Mouse (Mus musculus) C2C12 (cell line): ENCODE results near the gene Ranbp1.

Experiments used
- CEBPB ChIP-seq: IDR thresholded peaks from one replicate; pipeline ENCODE4 v1.6.1; 2011; ENCODE audit warnings: low read depth, mild to moderate bottlenecking, control low read depth, moderate library complexity
- CTCF ChIP-seq: IDR thresholded peaks from one replicate; pipeline ENCODE4 v1.5.1; 2011; ENCODE audit not compliant: control insufficient read depth, insufficient read depth, insufficient read length
- MAX ChIP-seq: IDR thresholded peaks from one replicate; pipeline ENCODE4 v1.6.1; 2011; ENCODE audit warnings: mild to moderate bottlenecking, control low read depth
- MYOD1 ChIP-seq: IDR thresholded peaks from one replicate; pipeline ENCODE4 v1.6.1; 2011; ENCODE audit warnings: low read depth; ENCODE audit not compliant: control insufficient read depth, insufficient read length
- MYOG ChIP-seq: IDR thresholded peaks from one replicate; pipeline ENCODE4 v1.6.1; 2011; ENCODE audit not compliant: control insufficient read depth, insufficient read length; ENCODE audit errors: extremely low read depth

DNA sequence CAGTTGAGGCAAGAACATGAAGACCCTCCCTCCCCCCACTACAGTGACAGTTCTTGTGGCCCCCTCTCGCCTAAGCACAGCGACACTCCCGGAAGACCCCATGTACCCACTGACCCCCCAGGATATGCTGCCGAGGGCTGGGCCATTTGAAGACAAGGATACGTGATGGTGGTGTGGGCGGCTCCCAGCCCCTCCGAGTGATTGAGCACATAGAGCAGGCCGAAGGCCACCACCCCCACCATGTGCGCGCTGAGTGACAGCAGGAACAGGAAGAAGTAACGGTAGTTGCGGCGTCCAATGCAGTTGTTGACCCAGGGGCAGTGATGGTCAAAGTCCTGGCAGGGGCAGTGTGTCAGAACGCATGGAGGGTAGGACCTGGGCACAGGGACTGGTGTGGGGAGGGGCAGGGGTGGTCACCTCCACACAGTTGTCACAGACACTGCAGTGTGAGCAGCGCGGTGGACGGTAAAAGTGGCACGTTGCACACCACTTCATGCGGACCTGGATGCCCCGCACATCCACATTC lies 20.6 kb downstream of the Ranbp1 start:
- TF ChIP-seq MYOG = no peak
- TF ChIP-seq CTCF = no peak
- no peak for TF ChIP-seq MYOD1
- TF ChIP-seq MAX = no peak
- TF ChIP-seq CEBPB = no peak
